Mouse (Mus musculus) heart, postnatal 10 days (tissue): ENCODE data around the gene Phf19. TPM values are rescaled to one million over a fixed set of nuclear protein-coding genes. Genes with fewer than 3 reads are reported as not detected.

Experiments
- total RNA-seq, 2 experiments: library from RNA; stranded (reverse); gene quantifications; 2 replicates each; pipeline ENCODE4 v1.2.3; 2021

Phf19 gene
- total RNA-seq, 2 experiments from 2014 or later = 3.5 to 3.8 TPM

Other genes starting within 250 kb of the Phf19 start
- gene Gapvd1, start 158.8 kb downstream of the Phf19 start, total RNA-seq = 10 to 100 TPM; 45.7 to 48.1 TPM
- 100 to 1,000 TPM; 390 to 403 TPM for gene Hspa5, start 142.1 kb downstream of the Phf19 start, total RNA-seq
- gene Rabepk, start 114.1 kb downstream of the Phf19 start, total RNA-seq = 10 to 100 TPM; 13.0 to 16.7 TPM
- gene Fbxw2, start 87.7 kb downstream of the Phf19 start, total RNA-seq = 10 to 100 TPM; 56.1 to 62.8 TPM
- not detected for gene Gm34653, start 81.0 kb downstream of the Phf19 start, total RNA-seq
- gene Cutal, start 39.6 kb downstream of the Phf19 start, total RNA-seq = under 1 TPM; 0.31 to 0.77 TPM
- 10 to 100 TPM; 15.7 to 18.6 TPM for gene Psmd5, start 39.1 kb downstream of the Phf19 start, total RNA-seq
- 1 to 10 TPM; 1.3 to 1.8 TPM for gene Traf1, start 47.7 kb upstream of the Phf19 start, total RNA-seq
- gene Hc, start 147.4 kb upstream of the Phf19 start, total RNA-seq = not detected
- under 1 TPM in 1 of 2 experiments, not detected in 1; 0.52 TPM for gene AI182371, start 187.5 kb upstream of the Phf19 start, total RNA-seq
- 10 to 100 TPM; 11.6 to 11.8 TPM for gene Cntrl, start 195.5 kb upstream of the Phf19 start, total RNA-seq